Mouse (Mus musculus): Measurements from ENCODE around the gene Pgpep1l.
A peak's percentile ranks its signal among the peaks of the same experiment; 100 is the strongest.
"Not testable (repeated sequence)": the region's sequence is repeated elsewhere in the genome, so short reads cannot be mapped to it uniquely, and the experiment has no call there.

Gene Pgpep1l

GRCm38 (mm10) chr7:68282304-68283132, 18.5 kb upstream of the Pgpep1l start:
- no peak for DNase-seq

- DNase-seq = no peak
Measured at GRCm38 (mm10) chr7:68281341-68281740, 17.3 kb upstream of the Pgpep1l start.

- DNase-seq = no peak
Measured at GRCm38 (mm10) chr7:68280352-68280869, 16.4 kb upstream of the Pgpep1l start.

DNA sequence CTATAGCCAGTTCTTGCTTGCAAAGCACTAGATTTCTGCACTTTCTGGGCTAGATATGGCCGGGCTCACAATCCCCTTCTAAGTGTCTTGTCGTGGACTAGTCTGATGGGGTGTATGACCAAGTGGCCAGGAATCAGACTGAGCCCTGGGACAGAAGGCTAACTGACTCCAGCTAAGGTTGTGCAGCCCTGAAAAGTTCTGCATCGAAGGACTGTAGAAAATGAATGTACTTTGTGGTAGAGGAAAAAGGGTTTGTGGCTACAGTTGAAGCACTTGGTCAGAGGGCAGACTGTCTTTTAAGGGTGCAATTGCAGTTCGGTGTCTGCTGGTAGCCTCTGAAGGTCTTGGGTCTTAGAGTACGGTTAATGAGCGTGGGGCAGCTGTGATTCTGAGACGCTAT, 15.4 kb upstream of the Pgpep1l start:
- no peak for DNase-seq

DNA sequence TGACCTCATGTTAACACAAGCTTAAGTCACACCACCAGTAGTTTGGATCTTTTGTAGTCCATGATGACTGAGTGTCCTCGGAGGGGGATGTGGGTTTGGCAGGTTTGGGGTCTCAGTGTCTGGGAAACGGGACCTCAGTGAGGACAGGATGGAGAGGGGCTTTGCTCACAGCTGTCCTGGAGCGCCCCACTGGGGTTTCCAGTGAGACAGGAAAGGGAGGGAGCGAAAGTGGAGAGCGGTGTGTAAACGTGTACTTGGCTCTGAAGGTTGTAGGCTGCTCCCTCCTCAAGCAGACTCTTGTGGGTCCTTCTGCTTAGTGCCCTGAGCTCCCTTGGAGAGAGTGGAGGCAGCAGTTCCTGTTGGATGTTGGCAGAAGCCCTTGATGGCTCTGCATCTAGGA, 14.9 kb upstream of the Pgpep1l start:
- DNase-seq = no peak

- no peak for DNase-seq
Measured at GRCm38 (mm10) chr7:68278385-68278784, 14.4 kb upstream of the Pgpep1l start.

DNA sequence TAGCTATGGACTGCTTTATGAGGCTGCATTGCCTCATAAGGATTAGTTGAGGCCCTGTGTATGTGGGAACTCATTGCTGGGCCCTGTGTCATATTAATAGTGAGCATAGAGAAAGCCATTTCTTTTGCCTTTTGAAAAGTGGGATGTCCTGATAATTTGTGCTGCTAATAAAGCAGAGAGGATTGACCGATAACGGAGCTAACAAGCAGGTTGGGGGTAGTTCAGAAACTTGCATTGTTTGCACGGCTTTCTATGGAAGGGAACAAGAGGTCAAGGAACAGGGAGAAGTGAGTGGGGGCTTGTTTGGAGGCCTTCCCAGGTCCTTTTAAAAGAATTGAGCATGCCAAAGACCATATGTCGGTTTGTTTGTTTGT, 13.9 kb upstream of the Pgpep1l start:
- DNase-seq = no peak

DNA sequence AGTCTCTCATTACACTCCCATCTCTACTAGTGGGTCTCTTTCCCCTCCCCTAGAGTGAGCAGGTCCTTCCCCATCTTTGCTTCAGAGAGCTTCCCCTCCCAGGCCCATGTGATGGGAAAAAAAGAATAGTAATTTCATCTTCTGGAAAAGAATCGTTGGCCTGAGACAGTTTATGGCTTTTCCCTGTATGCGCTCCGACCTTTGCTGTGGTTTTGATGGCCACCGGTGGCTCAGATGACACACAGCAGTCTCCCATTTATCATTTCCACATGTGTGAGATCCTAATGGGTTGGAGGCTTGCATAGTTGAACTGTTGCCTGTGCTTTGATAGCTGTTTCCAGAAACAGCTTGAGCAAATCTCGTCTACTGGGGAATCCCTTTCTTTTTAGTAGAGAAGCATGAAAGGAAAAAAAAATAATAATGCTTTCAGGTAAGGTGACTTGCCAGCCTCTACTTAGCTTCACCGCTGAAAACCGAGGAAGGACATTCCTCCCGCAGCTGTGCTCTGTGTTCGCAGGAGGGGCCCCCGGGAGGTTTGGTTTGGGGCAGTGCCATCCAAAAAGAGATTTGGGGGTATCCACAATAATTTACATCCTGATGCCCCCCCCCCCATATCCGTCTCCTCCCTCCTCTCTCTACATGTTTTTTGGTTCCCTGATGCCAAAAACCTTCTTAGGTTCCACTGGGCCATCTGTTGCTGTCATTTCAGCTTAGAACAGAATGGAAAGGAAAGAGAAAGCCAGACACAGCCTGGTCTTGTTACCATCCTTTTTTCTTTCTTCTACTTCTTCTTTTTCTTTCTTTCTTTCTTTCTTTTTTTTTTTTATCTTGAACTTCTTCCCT, 13.2 kb upstream of the Pgpep1l start:
- DNase-seq = no peak

DNA sequence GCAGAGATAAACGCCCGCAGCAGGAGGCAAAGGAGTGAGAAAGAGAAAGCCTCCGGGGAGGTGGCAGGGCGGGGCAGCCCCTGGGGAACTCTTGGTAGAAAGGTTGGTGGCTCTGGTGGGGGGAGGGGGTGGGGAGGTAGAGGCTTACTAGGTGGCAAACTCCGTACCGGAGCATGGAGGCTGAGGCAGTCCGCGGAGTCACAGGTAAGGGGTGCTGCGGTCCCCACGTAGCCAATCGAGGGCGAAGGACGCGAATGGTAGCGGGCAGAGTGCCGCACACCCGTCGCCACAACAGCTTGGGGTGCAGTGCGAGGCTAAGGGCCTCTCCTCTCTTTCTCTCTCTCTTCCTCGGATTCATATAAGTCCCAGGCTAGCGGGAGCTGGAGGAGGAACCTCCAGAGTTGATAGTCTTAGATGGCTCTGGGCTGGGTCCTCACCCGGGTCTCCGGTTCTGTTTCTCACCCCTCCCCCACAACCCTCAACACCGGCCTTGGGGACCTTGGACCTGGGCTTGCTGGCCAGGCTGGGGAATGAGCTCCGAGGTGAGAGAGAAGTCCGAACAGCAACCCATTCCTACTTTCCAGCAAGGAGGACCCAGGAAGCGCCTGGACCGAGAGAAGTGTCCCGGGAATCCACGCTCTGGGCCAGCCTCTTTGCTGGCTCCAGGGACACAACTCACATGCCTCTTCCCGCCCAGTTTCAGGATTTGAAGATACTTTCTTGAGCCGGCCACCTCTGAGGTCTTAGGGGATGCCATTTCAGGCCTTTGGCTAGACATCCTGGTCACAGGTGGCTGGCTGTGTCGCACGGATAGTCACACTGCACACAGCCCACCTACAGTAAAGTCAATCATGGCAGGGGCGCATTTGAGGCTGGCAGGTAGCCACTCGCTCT, 12.1 kb upstream of the Pgpep1l start:
- no peak for DNase-seq

- DNase-seq = not testable (repeated sequence)
Measured at GRCm38 (mm10) chr7:68275445-68275837, 11.4 kb upstream of the Pgpep1l start.

DNA sequence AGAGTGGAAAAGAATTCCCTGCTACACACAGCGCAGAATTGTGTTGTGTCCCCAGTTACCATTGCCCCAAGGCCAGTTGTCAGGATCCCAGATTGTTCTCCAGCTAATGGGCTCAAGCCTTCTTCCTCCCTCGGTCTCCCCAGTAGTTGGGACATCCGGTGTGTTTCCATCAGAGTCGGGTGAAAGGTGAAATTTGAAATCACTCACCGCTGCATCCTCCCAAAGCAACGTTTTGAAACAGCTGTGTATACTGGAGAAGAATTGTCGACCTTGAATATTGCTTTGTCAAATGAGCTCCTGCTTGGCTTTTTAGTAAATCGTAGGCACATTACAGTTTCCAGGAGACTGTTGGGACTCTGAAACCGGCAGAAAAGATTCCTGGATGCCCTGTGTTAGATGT, 10.9 kb upstream of the Pgpep1l start:
- DNase-seq = no peak

- no peak for DNase-seq
Measured at GRCm38 (mm10) chr7:68274218-68274617, 10.2 kb upstream of the Pgpep1l start.

GRCm38 (mm10) chr7:68273515-68273914, 9.5 kb upstream of the Pgpep1l start, which contains the start of gene Fam169b:
Gene Fam169b, plus strand, starts transcription at chr7:68273839.
- no peak for DNase-seq

GRCm38 (mm10) chr7:68272607-68273006, 8.6 kb upstream of the Pgpep1l start:
- no peak for DNase-seq

DNA sequence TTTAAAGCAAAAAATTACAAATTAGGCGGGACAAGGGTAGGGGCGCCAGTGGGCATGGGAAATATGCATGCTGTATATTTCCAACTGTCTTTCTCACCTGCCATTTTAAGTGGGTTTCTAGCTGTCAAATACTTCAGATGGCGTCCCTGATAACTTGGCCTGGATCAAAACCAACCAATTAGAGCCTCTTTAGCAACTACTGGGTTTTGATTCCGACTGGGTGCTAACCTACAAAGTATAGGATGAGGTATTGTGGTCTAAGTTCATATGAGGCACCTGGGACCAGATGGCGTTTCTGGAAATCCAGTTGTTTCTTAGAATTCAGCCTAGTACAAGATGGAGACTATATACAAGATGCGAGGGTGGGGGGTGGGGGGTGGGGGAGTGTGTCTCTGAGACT, 7.8 kb upstream of the Pgpep1l start:
- no peak for DNase-seq

GRCm38 (mm10) chr7:68270551-68270950, 6.5 kb upstream of the Pgpep1l start:
- DNase-seq = no peak

- no peak for DNase-seq
Measured at GRCm38 (mm10) chr7:68266691-68267090, 2.7 kb upstream of the Pgpep1l start.

DNA sequence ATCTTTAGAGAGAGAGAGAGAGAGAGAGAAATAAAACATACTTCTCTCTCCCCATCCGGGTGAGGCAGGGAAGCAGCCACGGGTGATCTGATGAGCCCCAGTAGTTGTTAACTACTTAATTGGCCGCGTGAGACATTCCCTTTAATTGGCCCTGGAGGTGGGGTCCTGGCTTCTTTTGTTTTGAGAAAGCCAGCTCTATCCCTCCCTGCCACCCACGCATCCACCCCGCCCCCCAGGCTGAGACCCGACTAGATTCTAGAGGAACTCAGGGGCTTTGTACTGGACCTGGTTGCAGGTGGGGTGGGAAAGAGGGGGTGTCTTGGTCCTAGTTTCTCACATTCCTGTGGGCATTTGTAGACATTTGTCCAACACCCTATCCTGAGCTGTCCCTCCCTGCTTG, 1.4 kb upstream of the Pgpep1l start:
- DNase-seq = no peak

DNA sequence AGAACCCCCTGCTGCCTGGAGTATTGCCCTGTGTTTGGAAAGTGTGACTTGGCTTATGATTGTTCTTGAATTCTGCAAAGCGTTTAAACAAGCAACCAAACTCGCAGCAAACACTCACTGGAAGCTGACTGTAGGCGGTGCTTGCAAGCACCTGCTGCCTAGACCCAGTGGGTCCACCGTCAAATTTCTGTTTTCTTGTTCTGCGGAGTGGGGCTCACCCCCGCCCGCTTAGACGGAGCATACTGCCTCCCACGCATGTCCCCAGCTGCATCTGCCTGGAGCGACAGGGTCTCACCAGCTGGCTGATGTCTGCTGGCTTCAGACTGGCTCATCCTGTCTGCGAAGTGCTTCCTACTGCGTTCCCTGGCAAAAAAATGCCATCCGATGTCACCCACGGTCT, 498 bp upstream of the Pgpep1l start:
- DNase-seq = peak; percentile 59

GRCm38 (mm10) chr7:68263346-68264027, 546 bp downstream of the Pgpep1l start:
- no peak for DNase-seq

DNA sequence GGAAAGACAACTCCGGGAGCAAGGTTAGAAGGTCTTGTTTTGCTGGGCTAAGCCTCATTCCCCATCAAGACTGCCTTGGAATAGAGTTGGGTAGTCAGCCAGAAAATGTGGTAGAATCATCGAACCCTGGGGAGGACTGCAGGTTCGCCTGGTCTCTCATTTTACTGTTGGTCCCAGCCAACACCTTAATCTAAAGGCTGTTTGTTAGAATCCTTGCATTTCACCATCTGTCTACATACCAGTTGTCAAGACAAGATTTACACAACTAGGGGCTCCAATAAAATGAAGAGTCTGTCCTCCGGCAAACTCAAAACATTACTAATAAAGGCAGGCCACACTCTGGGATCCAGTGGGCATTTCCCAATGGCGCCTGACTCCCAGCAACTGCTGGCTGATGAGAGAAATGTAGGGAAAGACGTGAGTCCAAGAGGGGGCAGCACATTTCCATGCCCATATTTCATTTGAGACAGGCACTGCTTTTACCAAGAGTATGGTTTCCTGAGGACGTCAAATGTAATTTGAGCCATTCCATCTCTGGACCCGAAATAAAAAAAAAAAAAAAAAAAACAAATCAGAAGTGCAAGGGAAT, 1.3 kb downstream of the Pgpep1l start:
- no peak for DNase-seq
